Mouse (Mus musculus) layer of hippocampus, adult 8-10 months (tissue): ENCODE measurements around the gene Tnfsf10. TPM values are rescaled to one million over a fixed set of nuclear protein-coding genes. Genes with fewer than 3 reads are reported as not detected.
"Not testable (repeated sequence)": the region's sequence is repeated elsewhere in the genome, so short reads cannot be mapped to it uniquely, and the experiment has no call there.

Experiments used
- DNase-seq, 2 experiments: peaks; one replicate each; pipeline ENCODE4 v3.0.0; 2022; ENCODE audit warnings: low spot score in 2 of 2
- total RNA-seq, 4 experiments: library from RNA; stranded (reverse); gene quantifications; 2 replicates each; pipeline ENCODE4 v1.2.4; 2022

The Tnfsf10 gene
- total RNA-seq = 1 to 10 TPM; 1.4 to 2.8 (median 2.2) TPM

GRCm38 (mm10) chr3:27316559-27317287 is at the start of gene Tnfsf10:
Gene Tnfsf10 (plus strand): TSS chr3:27317028.
- DNase-seq = no peak

DNA sequence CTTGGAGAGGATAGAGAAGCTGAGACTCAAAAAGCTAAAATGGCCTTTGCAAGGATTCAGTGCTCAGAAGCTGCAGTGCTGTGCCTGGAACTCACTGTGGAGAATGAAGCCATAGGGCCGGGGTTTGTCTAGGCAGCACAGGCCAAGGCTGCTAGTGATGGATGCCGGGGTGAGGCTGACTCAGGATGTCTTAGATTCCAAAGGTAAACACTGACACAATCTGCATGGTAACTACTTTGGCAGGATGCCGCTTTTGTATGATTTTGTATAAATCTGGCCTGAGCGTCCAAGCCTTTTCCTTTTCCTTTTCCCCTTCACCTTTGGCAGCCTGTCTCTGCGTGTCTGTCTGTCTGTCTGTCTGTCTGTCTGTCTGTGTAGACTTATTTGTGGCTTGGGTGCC is 49.5 kb upstream of the Tnfsf10 start:
- DNase-seq = no peak

DNA sequence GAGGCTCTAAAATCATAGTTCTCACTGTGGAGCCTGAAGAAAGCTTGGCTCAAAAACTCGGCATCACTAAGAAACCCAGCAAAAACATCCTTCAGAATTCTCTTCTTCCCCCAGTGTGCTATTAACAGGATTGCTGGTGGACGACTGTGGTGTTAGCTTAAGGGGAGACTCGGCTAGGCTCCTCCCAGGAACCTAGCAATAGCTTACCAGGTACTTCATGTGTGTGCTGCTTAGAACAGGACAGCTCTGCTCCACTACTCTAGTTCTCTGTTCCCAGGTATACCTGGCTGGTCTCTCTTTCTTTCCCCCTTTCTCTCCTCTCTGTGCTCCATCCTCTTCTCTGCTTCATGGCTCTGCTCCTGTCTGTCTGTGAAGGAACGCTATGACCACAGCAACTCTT is 48.9 kb upstream of the Tnfsf10 start:
- no peak for DNase-seq

- no peak for DNase-seq
These were observed 47.7 kb upstream of the Tnfsf10 start for GRCm38 (mm10) chr3:27269151-27269550.

- DNase-seq = no peak
These were observed 46.5 kb upstream of the Tnfsf10 start for GRCm38 (mm10) chr3:27270160-27270962.

DNA sequence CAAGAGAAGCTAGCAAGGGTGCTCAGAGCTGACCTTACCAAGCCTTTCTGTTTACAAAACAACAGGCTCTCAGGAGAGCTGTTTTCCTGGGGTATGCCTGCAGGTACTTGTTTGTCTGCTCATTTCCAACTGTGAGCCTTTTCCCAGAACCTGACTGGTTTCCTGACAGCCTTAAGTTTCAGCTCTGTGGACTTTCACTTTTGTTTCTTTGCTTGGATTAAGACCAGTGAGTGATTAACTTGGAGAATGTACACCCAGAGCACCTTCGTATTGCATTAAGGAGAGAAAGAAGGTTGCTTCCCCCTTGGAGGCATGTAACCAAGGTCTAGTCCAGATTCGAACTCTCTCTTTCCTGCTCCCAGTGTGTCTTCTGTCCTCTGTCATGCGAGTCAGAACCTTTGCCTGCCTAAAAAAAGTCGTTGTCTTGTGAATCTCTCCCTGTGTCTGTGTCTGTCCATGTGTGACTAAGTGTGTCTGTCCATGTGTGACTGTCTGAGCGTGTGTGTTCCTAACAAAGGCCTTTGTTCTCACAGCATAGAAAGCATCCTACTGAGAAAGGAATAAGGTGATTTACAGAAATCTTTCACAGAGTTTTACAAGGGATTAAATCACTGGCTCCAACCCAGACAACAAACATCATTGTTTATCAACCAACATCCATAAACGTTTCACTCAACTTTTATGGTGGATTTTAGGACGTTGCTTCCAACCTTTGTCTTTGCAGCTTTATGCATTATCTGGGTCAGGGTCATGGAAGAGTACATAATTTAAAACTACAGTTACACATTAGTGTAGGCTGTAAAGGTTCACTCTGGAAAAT is 43.7 kb upstream of the Tnfsf10 start:
- DNase-seq = no peak

- DNase-seq = not testable (repeated sequence)
These were observed 37.4 kb upstream of the Tnfsf10 start for GRCm38 (mm10) chr3:27279286-27279925.

GRCm38 (mm10) chr3:27280280-27280749 is 36.5 kb upstream of the Tnfsf10 start:
- no peak for DNase-seq

DNA sequence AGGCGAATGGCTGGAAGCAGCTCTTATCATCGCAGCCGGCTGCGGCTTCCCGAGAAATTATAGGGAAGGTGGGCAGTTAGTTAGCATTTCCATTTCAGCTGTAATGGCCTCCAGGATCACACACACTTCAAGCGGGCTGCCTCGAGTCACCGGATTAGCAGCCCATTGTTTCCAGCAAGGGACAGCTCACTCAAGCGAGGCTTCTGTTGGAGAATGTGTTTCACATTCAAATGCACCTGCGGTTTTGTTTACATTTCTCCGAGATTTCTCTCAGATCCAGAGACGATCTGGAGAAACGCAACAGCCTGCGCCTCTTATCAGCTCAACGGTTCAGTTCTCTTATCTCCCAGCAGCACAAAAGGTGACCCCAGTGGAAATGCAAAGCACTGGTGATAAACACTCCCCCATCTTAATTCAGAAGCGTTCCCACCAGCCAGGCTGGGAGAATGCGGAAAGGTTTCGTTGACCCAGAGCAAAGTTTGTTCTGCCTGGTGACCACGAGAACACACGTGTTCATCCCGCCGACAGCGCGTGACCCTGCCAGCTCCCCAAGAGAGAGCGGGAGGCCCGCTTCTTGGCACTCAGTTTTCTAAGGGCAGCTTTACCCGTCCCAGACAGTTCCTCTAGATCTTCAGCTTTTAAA is 33.6 kb upstream of the Tnfsf10 start:
- DNase-seq = no peak

GRCm38 (mm10) chr3:27283796-27284195 is 33.0 kb upstream of the Tnfsf10 start:
- DNase-seq = no peak

DNA sequence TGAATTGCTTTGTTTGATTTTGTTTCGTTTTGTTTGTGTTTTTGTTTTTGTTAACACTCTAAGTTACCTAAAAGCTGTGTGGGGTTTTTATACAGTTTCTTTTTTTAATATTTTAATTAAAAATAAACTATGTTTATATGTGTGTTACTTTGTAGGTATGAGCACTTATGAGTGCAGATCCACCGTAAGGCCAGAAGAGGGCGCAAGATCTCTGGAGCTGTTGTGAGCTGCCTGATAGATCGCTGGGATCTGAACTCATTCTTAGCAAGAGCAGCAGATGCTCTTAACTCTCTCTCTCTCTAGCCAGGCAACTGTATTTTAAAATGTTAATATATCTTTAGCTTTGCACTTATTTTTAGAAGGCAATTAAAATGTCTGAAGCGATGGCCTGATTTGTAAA is 32.6 kb upstream of the Tnfsf10 start:
- DNase-seq = no peak

DNA sequence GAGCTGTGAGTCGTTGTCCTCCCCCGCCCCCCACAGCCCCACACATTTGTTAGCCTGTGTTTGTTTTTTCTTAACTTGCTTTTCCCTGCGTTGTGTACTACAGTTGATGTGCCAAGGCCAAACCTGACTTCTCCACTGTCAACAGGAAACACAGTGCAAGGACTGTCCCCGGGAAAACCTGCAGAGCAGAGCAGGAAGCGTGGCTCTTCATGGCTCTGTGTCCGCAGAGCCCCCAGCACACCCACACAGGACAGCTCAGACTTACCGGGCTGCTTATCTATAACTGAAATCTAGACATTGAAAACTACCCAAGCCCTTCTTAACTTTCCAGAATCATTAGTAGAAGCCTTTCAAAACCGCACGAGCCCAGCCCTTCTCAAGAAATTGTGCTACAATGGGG is 31.8 kb upstream of the Tnfsf10 start:
- DNase-seq = no peak

DNA sequence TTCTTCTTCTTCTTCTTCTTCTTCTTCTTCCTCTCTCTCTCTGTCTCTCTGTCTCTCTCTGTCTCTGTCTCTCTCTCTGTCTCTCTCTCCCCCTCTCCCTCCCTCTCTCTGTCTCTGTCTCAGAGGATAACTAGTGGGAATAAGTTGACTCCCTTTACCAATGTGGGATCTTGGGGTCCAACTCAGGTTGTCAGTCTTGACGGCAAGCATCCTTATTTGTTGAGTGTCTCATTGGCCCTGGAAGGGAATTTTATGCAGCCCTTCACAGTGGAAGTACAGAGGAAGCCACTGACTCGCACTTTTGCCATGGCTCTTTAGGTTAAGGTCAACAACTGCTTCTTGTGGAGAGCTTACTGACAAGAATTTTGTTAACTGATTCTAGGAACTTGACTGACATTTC is 28.5 kb upstream of the Tnfsf10 start:
- no peak for DNase-seq

- no peak for DNase-seq
These were observed 27.9 kb upstream of the Tnfsf10 start for GRCm38 (mm10) chr3:27288909-27289308.

GRCm38 (mm10) chr3:27290285-27290684 is 26.5 kb upstream of the Tnfsf10 start:
- DNase-seq = no peak

GRCm38 (mm10) chr3:27290945-27291344 is 25.9 kb upstream of the Tnfsf10 start:
- not testable (repeated sequence) for DNase-seq

DNA sequence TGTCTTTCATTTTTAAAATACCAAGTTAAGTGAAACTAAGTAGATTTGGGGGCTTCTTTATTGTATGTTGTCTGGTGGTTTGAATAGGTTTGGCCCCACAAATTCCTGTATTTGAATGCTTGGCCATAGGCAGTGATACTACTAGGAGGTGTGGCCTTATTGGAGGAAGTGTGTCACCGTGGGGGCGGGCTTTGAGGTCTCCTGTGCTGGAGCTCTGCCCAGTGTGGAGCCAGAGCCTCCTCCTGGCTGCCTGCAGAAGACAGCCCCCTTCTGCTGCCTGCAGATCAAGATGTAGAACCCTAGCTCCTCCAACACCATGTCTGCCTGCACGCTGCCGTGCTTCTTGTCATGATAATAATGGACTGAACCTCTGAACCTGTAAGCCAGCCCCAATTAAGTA is 25.4 kb upstream of the Tnfsf10 start:
- DNase-seq = not testable (repeated sequence)

DNA sequence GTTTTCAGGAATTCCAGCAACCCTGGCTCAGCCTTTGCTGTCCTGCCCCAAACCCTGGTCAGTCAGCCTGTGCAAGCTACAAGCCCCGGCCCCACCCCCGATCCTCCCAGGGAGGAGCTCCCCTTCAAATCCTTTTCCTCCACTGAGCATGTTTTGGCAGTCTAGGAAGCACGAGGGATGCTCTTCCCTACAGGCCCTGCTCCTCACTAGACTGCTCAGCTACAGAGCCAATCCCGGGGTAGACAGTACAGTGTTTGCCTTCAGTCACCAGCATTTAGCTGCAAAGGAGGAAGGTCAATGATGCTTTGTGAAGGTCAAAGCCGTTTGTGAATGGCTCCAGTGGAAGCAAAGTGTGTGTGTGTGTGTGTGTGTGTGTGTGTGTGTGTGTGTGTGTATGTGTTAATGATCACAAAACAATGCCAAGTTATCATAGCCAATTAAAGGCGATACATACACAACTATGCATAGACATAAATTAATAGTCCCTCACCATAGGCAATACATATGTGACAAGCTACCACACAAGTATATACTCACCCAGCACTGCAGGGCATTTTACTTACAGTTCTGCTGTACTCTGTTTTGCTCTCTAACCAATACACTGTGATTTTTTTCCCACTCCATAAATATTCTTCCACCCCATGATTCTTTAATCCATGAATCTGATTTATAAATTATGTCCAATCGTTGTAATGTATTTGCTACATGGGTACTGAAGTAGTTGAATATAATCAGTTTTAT is 23.0 kb upstream of the Tnfsf10 start:
- DNase-seq = no peak

DNA sequence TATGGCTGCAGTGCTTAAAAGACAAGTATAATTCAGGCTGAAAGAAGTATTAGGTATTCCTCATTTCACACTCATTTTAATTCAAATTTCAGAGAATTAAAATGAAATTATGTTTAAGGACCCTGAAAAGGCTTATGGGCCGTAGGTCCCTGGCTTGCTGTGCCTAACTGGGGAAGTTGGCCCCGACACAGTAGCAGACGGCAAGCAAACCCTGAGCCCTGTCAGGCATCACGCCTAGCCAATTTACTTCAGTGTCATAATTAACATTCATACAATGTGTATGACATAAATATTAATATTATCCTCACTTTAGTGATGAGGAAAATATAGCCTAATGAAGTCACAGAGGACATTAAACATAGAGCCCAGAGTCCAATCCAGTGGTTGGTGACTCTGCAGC is 16.4 kb upstream of the Tnfsf10 start:
- DNase-seq = no peak
